Mouse (Mus musculus) liver, embryonic 14.5 days (tissue): ENCODE results near the gene Zfp90. TPM values are rescaled to one million over a fixed set of nuclear protein-coding genes. Genes with fewer than 3 reads are reported as not detected.
"Not testable (repeated sequence)": the region's sequence is repeated elsewhere in the genome, so short reads cannot be mapped to it uniquely, and the experiment has no call there.

Experiments used
- ATAC-seq: fragments of 200-750 bp; cut with Nextera tagmentation; 2 replicates; pipeline ENCODE4 v1.8.0; 2017; ENCODE audit warnings: moderate number of reproducible peaks, mild to moderate bottlenecking, moderate library complexity; ENCODE audit not compliant: insufficient read depth
- DNase-seq, 3 experiments: peaks; one replicate each; pipeline ENCODE4 v3.0.0-alpha.2; 2012 to 2013; ENCODE audit warnings: low read depth in 3 of 3, low spot score in 3 of 3
- H3K27ac ChIP-seq: fragments of 300-500 bp; sonication (generic); 2 replicates; pipeline ENCODE4 v1.5.1; 2014; ENCODE audit warnings: moderate library complexity, mild to moderate bottlenecking, control low read depth, inconsistent platforms
- H3K27me3 ChIP-seq: fragments of 300-500 bp; sonication (generic); 2 replicates; pipeline ENCODE4 v1.6.1; 2014; ENCODE audit warnings: mild to moderate bottlenecking, low read length, moderate library complexity; ENCODE audit not compliant: control insufficient read depth, insufficient read depth
- H3K36me3 ChIP-seq: fragments of 300-500 bp; sonication (generic); replicated peaks from 2 replicates; pipeline ENCODE4 v1.6.1; 2014; ENCODE audit warnings: low read depth; ENCODE audit not compliant: control insufficient read depth, insufficient read depth
- H3K4me1 ChIP-seq, 2 experiments: fragments of 200-500 bp in 1 of 2; fragments of 300-500 bp in 1 of 2; sonication (generic) in 1 of 2; replicated peaks; 2 replicates each; pipeline ENCODE4 v1.6.1; 2012 to 2014; ENCODE audit warnings: antibody characterized with exemption in 1 of 2, inconsistent platforms in 1 of 2, low read length in 1 of 2; ENCODE audit not compliant: control insufficient read depth in 2 of 2, insufficient read depth in 2 of 2
- H3K4me2 ChIP-seq: fragments of 300-500 bp; sonication (generic); 2 replicates; pipeline ENCODE4 v1.6.1; 2014; ENCODE audit warnings: low read depth, mild to moderate bottlenecking, control low read depth, moderate library complexity
- H3K4me3 ChIP-seq, 2 experiments: fragments of 200-500 bp in 1 of 2; fragments of 300-500 bp in 1 of 2; sonication (generic) in 1 of 2; 2 replicates each; pipeline ENCODE4 v1.5.1; 2012 to 2014; ENCODE audit warnings: low read depth in 2 of 2, low read length in 2 of 2, mild to moderate bottlenecking in 2 of 2, control low read depth in 1 of 2, inconsistent platforms in 1 of 2, moderate library complexity in 1 of 2; ENCODE audit not compliant: insufficient read depth in 1 of 2
- H3K9ac ChIP-seq: fragments of 300-500 bp; sonication (generic); replicated peaks from 2 replicates; pipeline ENCODE4 v1.6.1; 2014; ENCODE audit warnings: mild to moderate bottlenecking, control low read depth, moderate library complexity
- H3K9me3 ChIP-seq: fragments of 300-500 bp; sonication (generic); 2 replicates; pipeline ENCODE4 v1.6.1; 2016; ENCODE audit warnings: low read length, mixed read lengths; ENCODE audit not compliant: control insufficient read depth
- CTCF ChIP-seq: IDR thresholded peaks from 2 replicates; pipeline ENCODE4 v1.5.1; 2016; ENCODE audit warnings: antibody characterized with exemption, low read depth, control low read depth
- EP300 ChIP-seq: IDR thresholded peaks from 2 replicates; pipeline ENCODE4 v1.6.1; 2016; ENCODE audit warnings: antibody characterized with exemption, low read depth
- WGBS: fragments of 180-500 bp; shearing (Covaris S2); extraction: QIAGEN DNeasy Blood & Tissue Kit; methylation state at CpG from one replicate; pipeline ENCODE4 v1.1.7; 2014; ENCODE audit not compliant: insufficient replicate concordance; 5-methylcytosine and 5-hydroxymethylcytosine counted together
- polyA plus RNA-seq, 2 experiments: library from polyadenylated mRNA; depleted of rRNA in 1 of 2; stranded (reverse) in 1 of 2; unstranded in 1 of 2; fragments of >200 nt; fragmentation: Nextera tagmentation in 1 of 2; extraction: Ambion mirVana in 1 of 2; gene quantifications; 2 replicates each; pipeline versions ENCODE4 v1.2.1 to v1.2.3; 2012 to 2014

Gene Zfp90
- polyA plus RNA-seq, 2 experiments, result 1.9 TPM

DNA sequence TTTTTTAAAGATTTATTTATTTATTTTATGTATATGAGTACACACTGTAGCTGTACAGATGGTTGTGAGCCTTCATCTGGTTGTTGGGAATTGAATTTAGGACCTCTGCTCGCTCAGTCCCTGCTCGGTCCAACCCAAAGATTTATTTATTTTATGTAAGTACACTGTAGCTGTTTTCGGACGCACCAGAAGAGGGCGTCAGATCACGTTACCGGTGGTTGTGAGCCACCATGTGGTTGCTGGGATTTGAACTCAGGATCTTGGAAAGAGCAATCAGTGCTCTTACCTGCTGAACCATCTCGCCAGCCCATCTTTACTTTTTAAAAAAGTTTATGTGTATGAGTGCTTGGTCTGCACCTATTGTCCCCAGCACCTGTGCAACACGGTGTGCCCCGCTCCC, 16.8 kb downstream of the Zfp90 start:
- H3K4me2 ChIP-seq, H3K36me3 ChIP-seq, H3K9me3 ChIP-seq, H3K27ac ChIP-seq, H3K27me3 ChIP-seq, H3K4me1 ChIP-seq, DNase-seq, ATAC-seq, H3K9ac ChIP-seq, H3K4me3 ChIP-seq: not testable (repeated sequence)
- peak; percentile 8; the same call in 1 of the 2 replicates for TF ChIP-seq CTCF
- 46% methylated on average over 10 of the region's 10 CpGs for WGBS

DNA sequence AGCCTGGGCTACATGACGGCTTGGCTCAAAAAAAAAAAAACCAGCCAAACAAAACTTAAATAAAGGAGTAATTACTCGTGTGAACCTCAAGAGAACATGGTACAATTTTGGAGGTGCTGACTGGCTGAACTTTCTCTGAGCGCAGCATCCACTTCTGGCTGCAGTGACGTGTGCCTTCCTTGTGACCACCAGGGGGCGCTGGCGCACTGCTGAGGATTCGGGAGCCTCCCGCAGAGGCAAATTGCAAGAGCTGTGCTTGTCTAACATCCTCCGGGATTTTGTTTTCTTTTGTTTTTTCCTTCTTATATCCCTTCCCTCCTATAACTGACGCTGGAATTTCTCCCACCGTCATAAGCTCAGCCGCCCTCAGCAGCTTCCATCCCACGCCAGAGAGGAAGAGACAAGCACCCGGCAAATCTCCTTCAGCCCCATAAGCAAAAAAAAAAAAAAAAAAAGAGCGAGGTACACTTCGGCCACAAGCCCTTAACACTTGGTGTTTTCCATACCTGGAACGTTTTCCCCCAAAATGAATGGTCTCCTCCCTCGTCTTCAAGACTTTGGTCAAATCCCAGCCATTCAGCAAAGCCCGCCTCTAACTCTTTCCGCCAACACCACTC, 17.9 kb downstream of the Zfp90 start:
- Histone ChIP-seq H3K27ac (no peak overlapping the region), H3K27me3 (no peaks in the 10 kb centered on the region), H3K36me3 (no peaks in the 10 kb centered on the region), H3K9me3 (no peaks in the 10 kb centered on the region), H3K9ac (no peak overlapping the region), H3K4me3 (no peak overlapping the region), H3K4me1 (no peaks in the 10 kb centered on the region), H3K4me2 (peak overlapping the region; percentile 29; the same call in 1 of the 2 replicates)
- 8% methylated on average over 20 of the region's 20 CpGs for whole genome bisulfite sequencing
- peak; percentile 26 to 48 (median 27) for DNase-seq
- TF ChIP-seq CTCF (peak; percentile 96), EP300 (no peak)
- ATAC-seq, result no peak

DNA sequence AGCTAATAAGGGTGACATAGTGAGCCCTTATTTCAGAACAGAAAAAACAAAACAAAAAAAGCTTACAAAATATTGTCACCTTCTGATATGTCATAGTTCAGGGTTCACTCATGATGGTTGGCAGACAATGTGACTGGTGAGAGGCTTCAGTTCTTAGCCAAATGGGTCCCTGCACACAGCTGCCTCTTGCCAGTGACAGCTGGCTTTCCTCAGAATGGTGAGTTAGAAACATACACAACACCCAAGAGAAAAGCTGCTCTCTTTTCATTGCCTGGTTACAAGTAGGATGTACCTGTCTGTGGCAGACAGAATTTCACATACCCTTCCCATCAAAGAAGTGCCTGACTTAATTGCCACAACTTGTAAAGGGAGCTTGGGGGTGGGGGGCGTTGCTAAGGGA, 18.5 kb downstream of the Zfp90 start:
- ATAC-seq (no peak), DNase-seq (no peak)
- H3K9ac ChIP-seq, result no peak overlapping the region
- H3K4me1 ChIP-seq, result no peaks in the 10 kb centered on the region
- H3K27ac ChIP-seq, result no peak overlapping the region
- no peaks in the 10 kb centered on the region for H3K36me3 ChIP-seq
- no peaks in the 10 kb centered on the region for H3K9me3 ChIP-seq
- 9% methylated on average over 1 of the region's 1 CpGs for WGBS
- H3K4me3 ChIP-seq, result no peak overlapping the region
- H3K4me2 ChIP-seq, result no peak overlapping the region
- no peaks in the 10 kb centered on the region for H3K27me3 ChIP-seq
- TF ChIP-seq CTCF (no peak), EP300 (no peak)

DNA sequence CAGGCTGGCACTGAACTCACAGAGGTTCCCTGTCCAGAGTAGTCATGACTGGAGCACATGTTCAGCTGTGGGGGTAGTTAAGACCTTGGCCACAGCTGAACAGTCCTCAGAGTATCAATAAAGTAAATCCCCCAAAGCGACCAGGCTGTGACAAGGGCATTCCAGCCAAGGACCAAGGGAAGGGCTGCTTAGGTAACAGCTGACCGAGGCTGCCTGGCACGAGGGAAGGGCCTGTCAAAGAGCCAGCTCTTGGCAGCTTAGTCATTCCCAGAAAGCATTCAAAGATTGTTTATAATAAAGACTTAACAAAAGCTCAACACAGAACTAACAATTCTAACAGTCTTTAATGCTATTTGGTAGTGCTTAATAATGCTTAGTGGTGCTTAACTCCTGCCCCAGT, 22.7 kb downstream of the Zfp90 start:
- TF ChIP-seq CTCF (no peak), EP300 (no peak)
- H3K9me3 ChIP-seq, result no peaks in the 10 kb centered on the region
- H3K4me2 ChIP-seq, result no peak overlapping the region

DNA sequence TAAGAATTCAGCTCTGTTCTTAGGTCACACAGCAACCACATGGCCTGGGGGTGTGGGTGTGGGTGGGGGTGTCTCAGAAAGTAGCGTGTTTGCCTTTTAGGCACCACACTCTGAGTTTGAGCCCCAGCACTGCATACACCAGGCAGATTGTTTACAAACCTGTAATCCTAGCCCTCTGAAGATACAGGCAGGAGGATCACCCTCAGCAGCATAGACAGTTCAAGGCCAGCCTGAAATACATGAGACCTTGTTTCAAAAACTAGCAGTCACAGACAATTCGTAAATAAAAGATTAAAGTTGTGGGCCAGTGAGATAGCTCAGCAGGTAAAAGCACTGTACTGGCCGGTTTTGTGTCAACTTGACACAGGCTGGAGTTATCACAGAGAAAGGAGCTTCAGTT, 25.0 kb downstream of the Zfp90 start:
- ATAC-seq (no peak), DNase-seq (no peak)
- Histone ChIP-seq H3K27me3 (no peaks in the 10 kb centered on the region), H3K9me3 (no peaks in the 10 kb centered on the region), H3K27ac (no peak overlapping the region), H3K4me3 (no peak overlapping the region), H3K9ac (no peak overlapping the region), H3K4me2 (no peak overlapping the region), H3K36me3 (no peaks in the 10 kb centered on the region), H3K4me1 (no peaks in the 10 kb centered on the region)
- TF ChIP-seq EP300 (no peak), CTCF (no peak)
- 62% methylated on average over 3 of the region's 3 CpGs for WGBS

More for the DNA sequence above, 22.7 kb downstream of the Zfp90 start:
- H3K36me3 ChIP-seq, result no peaks in the 10 kb centered on the region
- H3K4me3 ChIP-seq, result no peak overlapping the region
- no peak overlapping the region for H3K9ac ChIP-seq
- no peak for DNase-seq
- no peaks in the 10 kb centered on the region for H3K4me1 ChIP-seq
- 56% methylated on average over 3 of the region's 3 CpGs for WGBS
- no peak overlapping the region for H3K27ac ChIP-seq
- no peak for ATAC-seq
- H3K27me3 ChIP-seq, result no peaks in the 10 kb centered on the region
